Mouse (Mus musculus): ENCODE measurements at regions not wholly inside any gene's neighbourhood (a gene's known extent, or its start where the extent isn't known, plus 50 kb on each side); places are given as distances from the start of the nearest gene placed in this dataset.

DNA sequence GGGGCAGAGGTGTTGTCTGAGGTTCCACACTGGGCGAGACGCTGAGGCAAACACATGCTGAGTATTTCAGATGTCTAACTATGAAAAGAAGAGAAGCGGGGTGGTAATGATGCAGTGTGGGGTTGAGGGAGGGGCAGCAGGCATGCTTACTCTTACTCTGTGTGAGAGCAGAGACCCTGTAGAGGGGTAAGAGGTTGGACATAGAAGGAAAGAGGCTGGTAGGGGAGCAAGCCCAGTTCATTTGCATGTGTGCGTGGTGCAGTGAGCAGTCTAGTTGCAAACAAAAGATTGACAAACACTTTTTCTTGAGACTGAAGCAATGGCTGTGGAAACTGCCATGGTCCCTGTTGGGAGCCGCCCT is 122.5 kb upstream of the Arglu1 start:
- no peak for TF ChIP-seq GATA4 (IDR thresholded peaks at IDR 0.05; ENCODE audit: insufficient replicate concordance, low read length)

- TF ChIP-seq GATA4 (IDR thresholded peaks at IDR 0.05; ENCODE audit: insufficient replicate concordance, low read length) = no peak
These were observed 121.9 kb upstream of the Arglu1 start for GRCm38 (mm10) chr8:8812051-8812806.

DNA sequence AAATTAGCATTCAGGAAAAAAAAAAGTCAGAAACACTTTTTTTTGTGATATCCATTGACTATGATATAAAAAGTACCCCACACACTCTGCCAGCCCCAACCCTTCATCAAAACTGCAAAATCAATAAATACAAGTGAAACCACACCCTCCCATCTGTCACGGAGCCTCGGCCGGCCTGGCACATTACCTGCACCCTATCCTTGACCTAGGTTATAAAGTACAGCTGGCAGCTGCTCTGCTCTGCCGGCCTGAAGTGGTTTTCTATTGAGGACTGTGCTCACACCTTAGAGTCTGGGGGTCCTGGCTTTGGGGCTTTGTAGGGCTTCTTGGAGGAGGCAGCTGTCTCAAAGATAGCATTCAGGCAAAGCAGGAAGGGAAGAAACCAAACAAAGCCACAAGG is 120.6 kb upstream of the Arglu1 start:
- TF ChIP-seq GATA4 (IDR thresholded peaks at IDR 0.05; ENCODE audit: insufficient replicate concordance, low read length) = no peak

GRCm38 (mm10) chr8:8809835-8810439 is 119.6 kb upstream of the Arglu1 start:
- no peak for TF ChIP-seq GATA4 (IDR thresholded peaks at IDR 0.05; ENCODE audit: insufficient replicate concordance, low read length)

DNA sequence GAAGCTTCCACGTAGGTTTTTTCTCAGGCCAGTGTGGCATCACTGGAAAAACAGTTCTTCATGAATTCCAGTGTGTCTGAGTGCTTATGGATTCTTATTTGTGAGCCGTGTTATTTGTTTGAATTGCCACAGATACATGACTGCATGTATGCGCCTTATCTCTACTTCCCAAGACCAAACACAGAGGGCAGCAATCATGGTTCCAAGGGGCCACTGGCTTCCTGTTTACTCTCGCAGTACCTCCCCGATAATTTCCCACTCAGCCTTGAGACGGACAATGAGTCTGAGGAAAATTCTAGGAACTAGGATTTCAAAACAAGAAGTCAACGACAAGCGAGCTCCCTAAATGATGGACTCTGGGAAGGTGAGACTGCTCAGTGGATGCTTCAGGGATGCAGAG is 119.0 kb upstream of the Arglu1 start:
- peak; percentile 10; the same call in 1 of the 2 replicates for TF ChIP-seq GATA4 (IDR thresholded peaks at IDR 0.05; ENCODE audit: insufficient replicate concordance, low read length)

GRCm38 (mm10) chr8:8802761-8803340 is 112.5 kb upstream of the Arglu1 start:
- no peak for TF ChIP-seq GATA4 (IDR thresholded peaks at IDR 0.05; ENCODE audit: insufficient replicate concordance, low read length)

DNA sequence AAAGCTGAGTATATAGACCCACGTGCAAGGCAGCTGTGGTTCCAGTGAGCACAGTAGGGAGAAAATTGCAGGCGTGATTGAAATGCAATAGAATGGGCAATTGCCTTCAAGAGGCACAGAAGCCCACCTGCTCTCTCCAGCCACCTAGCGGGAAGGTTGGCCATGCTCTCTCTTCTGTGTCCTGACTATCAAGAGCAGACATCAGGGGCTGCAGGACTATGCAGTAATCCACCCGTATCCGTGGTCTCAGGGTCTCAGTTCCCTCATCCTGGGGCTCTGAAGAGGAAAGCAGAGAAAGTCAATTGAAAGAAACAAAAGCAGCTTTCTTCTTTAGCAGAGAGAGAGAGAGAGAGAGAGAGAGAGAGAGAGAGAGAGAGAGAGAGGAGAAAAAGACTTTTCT is 112.0 kb upstream of the Arglu1 start:
- TF ChIP-seq GATA4 (IDR thresholded peaks at IDR 0.05; ENCODE audit: insufficient replicate concordance, low read length) = no peak

GRCm38 (mm10) chr8:8801578-8801977 is 111.3 kb upstream of the Arglu1 start:
- TF ChIP-seq GATA4 (IDR thresholded peaks at IDR 0.05; ENCODE audit: insufficient replicate concordance, low read length) = no peak

DNA sequence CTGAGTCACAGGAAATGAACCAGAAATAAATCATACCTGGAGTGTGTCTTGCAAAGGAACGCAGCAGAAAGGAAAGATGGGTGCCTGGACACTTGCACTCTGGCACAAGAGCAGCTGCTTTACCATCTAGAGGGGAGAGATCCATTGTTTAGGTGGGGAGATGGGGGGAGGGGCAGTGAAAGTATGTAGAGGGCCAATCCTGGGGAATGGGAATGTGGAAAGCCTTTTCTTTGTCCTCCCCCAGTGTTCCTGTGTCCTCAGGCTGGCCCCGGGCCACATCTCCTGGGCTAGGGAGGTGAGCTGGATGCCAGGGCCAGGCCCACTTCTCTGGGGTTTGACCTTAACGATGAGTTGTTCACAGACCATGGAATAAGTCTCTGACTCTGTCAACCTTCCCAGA is 107.2 kb upstream of the Arglu1 start:
- TF ChIP-seq GATA4 (IDR thresholded peaks at IDR 0.05; ENCODE audit: insufficient replicate concordance, low read length) = no peak

- TF ChIP-seq GATA4 (IDR thresholded peaks at IDR 0.05; ENCODE audit: insufficient replicate concordance, low read length) = no peak
These were observed 106.6 kb upstream of the Arglu1 start for GRCm38 (mm10) chr8:8796951-8797350.

DNA sequence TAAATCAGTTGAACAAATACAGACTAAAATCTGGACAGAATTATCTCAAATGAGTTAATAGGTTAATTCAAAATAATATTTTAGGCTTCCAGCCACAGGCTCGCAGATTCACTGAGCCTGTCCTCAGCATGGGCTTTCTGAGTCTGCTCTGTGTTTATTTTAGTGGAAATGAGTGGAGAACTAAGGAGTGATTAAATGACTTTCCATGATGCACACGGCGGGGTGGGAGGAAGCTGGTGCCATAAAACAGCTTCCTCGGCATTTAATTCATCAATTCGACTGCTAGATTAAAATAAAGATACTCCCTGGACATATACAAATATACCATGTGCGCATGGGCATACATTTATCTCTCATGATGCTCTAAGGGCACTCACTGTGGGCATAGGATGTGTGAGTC is 104.4 kb upstream of the Arglu1 start:
- TF ChIP-seq GATA4 (IDR thresholded peaks at IDR 0.05; ENCODE audit: insufficient replicate concordance, low read length) = no peak

- TF ChIP-seq GATA4 (IDR thresholded peaks at IDR 0.05; ENCODE audit: insufficient replicate concordance, low read length) = no peak
These were observed 89.6 kb upstream of the Arglu1 start for GRCm38 (mm10) chr8:8779931-8780330.

DNA sequence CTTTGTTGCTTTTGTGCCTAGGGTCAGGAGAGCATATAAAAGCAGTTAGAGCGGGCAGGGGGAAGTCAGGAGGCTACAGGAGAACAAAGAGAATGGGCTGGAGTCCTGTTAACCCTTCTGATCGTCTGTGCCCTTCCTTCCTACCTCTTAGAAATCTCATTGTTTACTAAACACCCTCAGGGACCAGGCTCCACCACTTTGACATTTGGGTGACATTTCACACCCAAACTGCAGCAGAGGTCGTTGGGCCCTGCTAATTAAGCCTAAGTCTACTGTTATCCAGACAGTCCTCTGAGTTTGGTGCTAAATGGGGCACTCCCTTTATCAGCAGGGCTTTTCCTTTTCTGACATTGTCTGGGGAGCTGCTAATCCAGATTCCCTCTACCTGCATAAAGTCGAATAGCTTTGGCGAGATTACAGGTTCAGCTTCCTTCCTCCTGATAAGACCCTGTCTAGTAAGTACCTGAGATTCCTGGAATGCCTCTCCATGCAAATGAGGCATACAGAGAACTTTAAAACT is 84.2 kb upstream of the Arglu1 start:
- no peak for TF ChIP-seq GATA4 (IDR thresholded peaks at IDR 0.05; ENCODE audit: insufficient replicate concordance, low read length)

GRCm38 (mm10) chr8:8772424-8772823 is 82.1 kb upstream of the Arglu1 start:
- TF ChIP-seq GATA4 (IDR thresholded peaks at IDR 0.05; ENCODE audit: insufficient replicate concordance, low read length) = no peak

GRCm38 (mm10) chr8:8770397-8770796 is 80.1 kb upstream of the Arglu1 start:
- TF ChIP-seq GATA4 (IDR thresholded peaks at IDR 0.05; ENCODE audit: insufficient replicate concordance, low read length) = no peak

- no peak for TF ChIP-seq GATA4 (IDR thresholded peaks at IDR 0.05; ENCODE audit: insufficient replicate concordance, low read length)
These were observed 72.0 kb upstream of the Arglu1 start for GRCm38 (mm10) chr8:8762354-8762753.
